Mouse (Mus musculus) embryonic facial prominence, embryonic 11.5 days (tissue): ENCODE measurements around the gene Gm20547. TPM values are rescaled to one million over a fixed set of nuclear protein-coding genes. Genes with fewer than 3 reads are reported as not detected.

Source experiments
- ATAC-seq: fragments of 200-750 bp; cut with Nextera tagmentation; replicated peaks from 2 replicates; pipeline ENCODE4 v1.8.0; 2017; ENCODE audit warnings: low read depth; ENCODE audit not compliant: insufficient number of reproducible peaks, low FRiP score, low TSS enrichment
- DNase-seq: peaks from one replicate; pipeline ENCODE4 v3.0.0-alpha.2; 2015; ENCODE audit warnings: low spot score
- H3K27ac ChIP-seq: fragments of 300-500 bp; sonication (generic); replicated peaks from 2 replicates; pipeline ENCODE4 v1.5.1; 2014; ENCODE audit warnings: mild to moderate bottlenecking, low read depth, low read length, control low read depth
- H3K27me3 ChIP-seq: fragments of 300-500 bp; sonication (generic); 2 replicates; pipeline ENCODE4 v1.6.1; 2014; ENCODE audit warnings: mild to moderate bottlenecking, low read length, moderate library complexity, mixed read lengths; ENCODE audit not compliant: control insufficient read depth, insufficient read depth
- H3K36me3 ChIP-seq: fragments of 300-500 bp; sonication (generic); replicated peaks from 2 replicates; pipeline ENCODE4 v1.6.1; 2014; ENCODE audit warnings: low read depth, mild to moderate bottlenecking, low read length, moderate library complexity, mixed read lengths; ENCODE audit not compliant: control insufficient read depth, insufficient read depth
- H3K4me1 ChIP-seq: fragments of 300-500 bp; sonication (generic); 2 replicates; pipeline ENCODE4 v1.6.1; 2014; ENCODE audit warnings: low read length, mixed read lengths; ENCODE audit not compliant: control insufficient read depth, insufficient read depth
- H3K4me2 ChIP-seq: fragments of 300-500 bp; sonication (generic); 2 replicates; pipeline ENCODE4 v1.6.1; 2014; ENCODE audit warnings: low read depth, mild to moderate bottlenecking, control low read depth, low read length, moderate library complexity
- H3K4me3 ChIP-seq: fragments of 300-500 bp; sonication (generic); 2 replicates; pipeline ENCODE4 v1.5.1; 2014; ENCODE audit warnings: low read depth, low read length, control low read depth
- H3K9ac ChIP-seq: fragments of 300-500 bp; sonication (generic); replicated peaks from 2 replicates; pipeline ENCODE4 v1.6.1; 2014; ENCODE audit warnings: mild to moderate bottlenecking, control low read depth, low read length
- H3K9me3 ChIP-seq: fragments of 300-500 bp; sonication (generic); replicated peaks from 2 replicates; pipeline ENCODE4 v1.6.1; 2016; ENCODE audit warnings: mild to moderate bottlenecking, low read length, inconsistent platforms, mixed read lengths; ENCODE audit not compliant: control insufficient read depth
- WGBS: fragments of 180-500 bp; shearing (Covaris S2); extraction: QIAGEN DNeasy Blood & Tissue Kit; methylation state at CpG from one replicate; pipeline ENCODE4 v1.1.7; 2014; 5-methylcytosine and 5-hydroxymethylcytosine counted together
- polyA plus RNA-seq: library from polyadenylated mRNA; unstranded; fragments of >200 nt; fragmentation: Nextera tagmentation; extraction: Ambion mirVana; gene quantifications from 2 replicates; pipeline ENCODE4 v1.2.1, GENCODE M21; 2014

Gene Gm20547
- polyA plus RNA-seq, 1 experiment from 2014 or later, result not detected

- Histone ChIP-seq H3K27me3 (no peaks in the 10 kb centered on the region), H3K4me2 (no peak overlapping the region), H3K4me3 (no peak overlapping the region), H3K27ac (no peak overlapping the region), H3K9me3 (no peaks in the 10 kb centered on the region), H3K36me3 (no peaks in the 10 kb centered on the region; the same call in 1 of the 2 replicates), H3K4me1 (no peaks in the 10 kb centered on the region), H3K9ac (no peak overlapping the region)
- 82% methylated on average over 9 of the region's 9 CpGs for WGBS
- no peak for ATAC-seq
- no peak for DNase-seq
These were observed 21.3 kb downstream of the Gm20547 start for GRCm38 (mm10) chr17:34860514-34860913.

DNA sequence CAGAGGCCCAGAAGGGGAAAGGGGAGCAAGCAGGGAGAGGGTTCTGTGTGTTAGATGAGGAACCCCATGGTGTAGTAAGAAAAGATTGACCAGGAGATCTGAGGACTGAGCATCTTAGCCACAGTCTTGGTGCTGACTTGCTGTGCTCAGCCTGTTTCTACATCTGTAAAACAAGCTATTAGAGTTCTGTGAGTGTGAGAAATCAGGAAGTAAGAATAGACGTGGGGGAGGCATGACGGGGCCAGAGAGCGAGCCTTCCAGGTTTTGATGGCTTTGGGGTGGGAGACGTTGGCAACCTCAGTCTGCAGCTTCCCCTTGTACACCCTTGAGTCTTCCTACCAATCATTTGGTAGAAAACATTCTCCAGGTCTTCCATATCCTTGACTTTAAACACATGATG is 23.2 kb downstream of the Gm20547 start:
- ATAC-seq, result no peak
- WGBS, result 82% methylated on average over 4 of the region's 4 CpGs
- Histone ChIP-seq H3K4me3 (no peak overlapping the region), H3K9ac (no peak overlapping the region), H3K9me3 (no peaks in the 10 kb centered on the region), H3K27me3 (no peaks in the 10 kb centered on the region), H3K4me1 (no peaks in the 10 kb centered on the region), H3K27ac (no peak overlapping the region), H3K36me3 (no peaks in the 10 kb centered on the region; the same call in none of the 2 replicates), H3K4me2 (no peak overlapping the region)
- DNase-seq, result no peak

- peaks cover 5% of the 10 kb centered on the region for H3K4me1 ChIP-seq
- H3K4me2 ChIP-seq, result no peak overlapping the region
- no peaks in the 10 kb centered on the region for H3K9me3 ChIP-seq
- H3K9ac ChIP-seq, result no peak overlapping the region
- no peak overlapping the region for H3K4me3 ChIP-seq
- H3K36me3 ChIP-seq, result peaks cover 2% of the 10 kb centered on the region
- DNase-seq (peak; percentile 61), ATAC-seq (no peak; the same call in 1 of the 2 replicates)
- no peaks in the 10 kb centered on the region for H3K27me3 ChIP-seq
- WGBS, result 49% methylated on average over 3 of the region's 3 CpGs
- H3K27ac ChIP-seq, result no peak overlapping the region
These were observed 26.0 kb downstream of the Gm20547 start for GRCm38 (mm10) chr17:34855825-34856224.

DNA sequence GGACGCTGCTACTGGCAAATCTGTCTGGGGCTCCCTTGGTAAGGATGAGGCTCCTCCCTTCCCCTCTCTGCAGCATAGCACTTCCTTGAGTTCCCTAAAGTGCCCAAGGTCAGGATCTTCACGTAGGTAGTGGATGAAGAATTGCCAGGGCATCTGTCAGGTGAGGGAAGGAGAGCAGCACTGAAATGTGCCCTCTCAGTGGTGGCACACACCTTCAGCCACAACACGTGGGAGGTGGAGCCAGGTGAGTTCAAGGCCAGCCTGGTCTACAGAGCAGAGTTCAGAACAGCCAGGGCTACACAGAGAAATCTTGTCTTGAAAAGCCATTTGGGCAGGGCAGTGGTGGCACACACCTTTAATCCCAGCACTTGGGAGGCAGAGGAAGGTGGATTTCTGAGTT is 27.1 kb downstream of the Gm20547 start:
- Histone ChIP-seq H3K36me3 (peaks cover 2% of the 10 kb centered on the region), H3K27me3 (no peaks in the 10 kb centered on the region), H3K4me1 (peaks cover 5% of the 10 kb centered on the region), H3K4me3 (no peak overlapping the region), H3K4me2 (no peak overlapping the region), H3K9me3 (no peaks in the 10 kb centered on the region), H3K9ac (no peak overlapping the region), H3K27ac (no peak overlapping the region)
- DNase-seq (no peak), ATAC-seq (no peak)
- WGBS, result 89% methylated on average over 3 of the region's 3 CpGs

GRCm38 (mm10) chr17:34853511-34853910 is 28.3 kb downstream of the Gm20547 start:
- Histone ChIP-seq H3K4me2 (no peak overlapping the region), H3K27ac (no peak overlapping the region), H3K9me3 (no peaks in the 10 kb centered on the region), H3K4me3 (no peak overlapping the region), H3K36me3 (peaks cover 2% of the 10 kb centered on the region), H3K9ac (no peak overlapping the region), H3K27me3 (no peaks in the 10 kb centered on the region), H3K4me1 (peaks cover 5% of the 10 kb centered on the region)
- WGBS, result 56% methylated on average over 8 of the region's 8 CpGs
- no peak for ATAC-seq
- DNase-seq, result no peak

DNA sequence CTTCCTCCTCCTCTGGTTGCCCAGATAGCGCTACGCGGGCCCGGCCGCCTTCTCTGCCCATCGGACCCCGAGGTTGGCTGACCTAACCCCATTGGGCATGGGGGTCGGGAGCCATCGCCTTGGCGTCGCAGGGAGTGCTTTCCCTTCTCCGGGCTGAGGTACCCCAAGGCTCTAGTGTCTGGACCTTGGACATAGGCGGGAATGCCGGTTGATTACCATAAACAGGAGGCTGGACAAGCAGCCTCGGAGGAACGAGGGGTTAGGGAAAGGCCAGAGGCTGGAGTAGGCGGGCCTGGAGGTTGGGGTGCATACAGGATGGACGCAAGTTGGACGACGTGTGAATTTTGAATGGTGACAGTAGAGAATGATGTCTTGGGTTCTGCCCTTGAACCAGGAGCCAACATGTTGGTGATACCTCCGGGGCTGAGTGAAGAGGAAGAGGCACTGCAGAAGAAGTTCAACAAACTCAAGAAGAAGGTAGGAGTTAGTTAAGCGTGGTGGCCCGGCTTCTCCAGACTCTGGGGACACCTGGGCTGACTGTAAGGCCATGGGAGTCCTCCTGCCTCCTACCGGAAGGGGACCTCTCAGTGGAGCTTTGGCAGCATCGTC is 31.2 kb downstream of the Gm20547 start:
- Histone ChIP-seq H3K4me1 (peaks cover 5% of the 10 kb centered on the region), H3K4me2 (peak overlapping the region; percentile 84), H3K9me3 (no peaks in the 10 kb centered on the region), H3K27me3 (no peaks in the 10 kb centered on the region), H3K4me3 (peak overlapping the region; percentile 87), H3K27ac (no peak overlapping the region), H3K36me3 (peaks cover 2% of the 10 kb centered on the region), H3K9ac (peak overlapping the region; percentile 90)
- WGBS, result under 1% methylated on average over 25 of the region's 25 CpGs
- no peak; the same call in 1 of the 2 replicates for ATAC-seq
- DNase-seq, result no peak

- peaks cover 2% of the 10 kb centered on the region for H3K36me3 ChIP-seq
- under 1% methylated on average over 64 of the region's 65 CpGs for WGBS
These were observed 31.9 kb downstream of the Gm20547 start, which contains the start of the genes Skiv2l and Nelfe for GRCm38 (mm10) chr17:34849722-34850516. Gene Skiv2l (minus strand): TSS chr17:34850210. Gene Nelfe (plus strand): TSS chr17:34850391.

DNA sequence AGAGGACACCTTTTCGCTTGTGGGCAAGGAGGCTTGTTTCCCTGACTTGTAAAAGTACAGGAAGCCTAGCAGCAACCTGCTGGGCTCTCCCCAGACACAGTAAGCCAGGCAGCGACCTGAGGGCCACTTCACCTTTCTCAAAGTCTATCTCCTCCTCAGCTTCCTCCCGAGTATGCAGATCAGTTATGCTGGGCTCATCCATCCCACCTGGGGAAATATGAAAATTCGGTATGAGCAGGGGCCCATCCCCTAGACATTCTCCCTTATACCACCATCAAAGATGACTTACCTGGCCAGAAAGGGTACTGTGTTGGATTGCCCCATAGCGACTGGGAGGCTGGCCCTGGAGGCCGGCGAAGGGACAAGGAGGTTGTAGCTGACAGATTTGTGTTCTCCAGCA is 34.2 kb downstream of the Gm20547 start:
- H3K27ac ChIP-seq, result no peak overlapping the region
- H3K4me3 ChIP-seq, result no peak overlapping the region
- peaks cover 5% of the 10 kb centered on the region for H3K4me1 ChIP-seq
- no peak overlapping the region for H3K4me2 ChIP-seq
- ATAC-seq (no peak), DNase-seq (no peak)
- H3K9ac ChIP-seq, result no peak overlapping the region
- H3K27me3 ChIP-seq, result no peaks in the 10 kb centered on the region
- no peaks in the 10 kb centered on the region; the same call in none of the 2 replicates for H3K36me3 ChIP-seq
- WGBS, result 86% methylated on average over 7 of the region's 7 CpGs
- H3K9me3 ChIP-seq, result no peaks in the 10 kb centered on the region

More at GRCm38 (mm10) chr17:34849722-34850516, 31.9 kb downstream of the Gm20547 start, which contains the start of the genes Skiv2l and Nelfe:
- H3K4me1 ChIP-seq, result peaks cover 5% of the 10 kb centered on the region
- peak within 1 kb of the TSS; percentile 90 for H3K9ac ChIP-seq
- no peaks in the 10 kb centered on the region for H3K27me3 ChIP-seq
- peak within 1 kb of the TSS; percentile 84 for H3K4me2 ChIP-seq
- H3K27ac ChIP-seq, result no peak within 1 kb of the TSS
- peak; percentile 93 for ATAC-seq
- DNase-seq, result peak; percentile 99
- H3K9me3 ChIP-seq, result no peaks in the 10 kb centered on the region
- peak within 1 kb of the TSS; percentile 87 for H3K4me3 ChIP-seq
